Mouse (Mus musculus) lung, postnatal 25 days (tissue): ENCODE results near the gene Bhlha15.

Experiments
- DNase-seq: peaks from one replicate; pipeline ENCODE4 v3.0.0; 2022; ENCODE audit warnings: low spot score

Gene Bhlha15

GRCm38 (mm10) chr5:144232531-144232930 lies 42.4 kb downstream of the Bhlha15 start:
- no peak for DNase-seq

GRCm38 (mm10) chr5:144234222-144234621 lies 44.1 kb downstream of the Bhlha15 start:
- DNase-seq: no peak

GRCm38 (mm10) chr5:144234714-144235113 lies 44.6 kb downstream of the Bhlha15 start:
- DNase-seq: no peak

- DNase-seq: no peak
Observed at GRCm38 (mm10) chr5:144238969-144239368, 48.9 kb downstream of the Bhlha15 start.
